Mouse (Mus musculus) lung, embryonic 16.5 days (tissue): Measurements from ENCODE around the gene Bin2. TPM values are rescaled to one million over a fixed set of nuclear protein-coding genes. Genes with fewer than 3 reads are reported as not detected.
A peak's percentile ranks its signal among the peaks of the same experiment; 100 is the strongest.

Experiments
- ATAC-seq: fragments of 200-750 bp; cut with Nextera tagmentation; 2 replicates; pipeline ENCODE4 v1.8.0; 2017; ENCODE audit warnings: low read depth, mild to moderate bottlenecking, moderate library complexity
- H3K27ac ChIP-seq: fragments of 300-500 bp; sonication (generic); 2 replicates; pipeline ENCODE4 v1.5.1; 2014; ENCODE audit warnings: mild to moderate bottlenecking, control low read depth, low read length
- H3K27me3 ChIP-seq: fragments of 300-500 bp; sonication (generic); 2 replicates; pipeline ENCODE4 v1.6.1; 2014; ENCODE audit warnings: low read depth, low read length, mixed read lengths; ENCODE audit not compliant: control insufficient read depth, insufficient read depth
- H3K36me3 ChIP-seq: fragments of 300-500 bp; sonication (generic); 2 replicates; pipeline ENCODE4 v1.6.1; 2014; ENCODE audit warnings: low read length; ENCODE audit not compliant: control insufficient read depth, insufficient read depth
- H3K4me1 ChIP-seq: fragments of 300-500 bp; sonication (generic); replicated peaks from 2 replicates; pipeline ENCODE4 v1.6.1; 2014; ENCODE audit warnings: low read length, mixed read lengths; ENCODE audit not compliant: control insufficient read depth, insufficient read depth
- H3K4me2 ChIP-seq: fragments of 300-500 bp; sonication (generic); 2 replicates; pipeline ENCODE4 v1.6.1; 2014; ENCODE audit warnings: low read depth, low read length, control low read depth
- H3K4me3 ChIP-seq: fragments of 300-500 bp; sonication (generic); 2 replicates; pipeline ENCODE4 v1.5.1; 2014; ENCODE audit warnings: mild to moderate bottlenecking, low read length, control low read depth
- H3K9ac ChIP-seq: fragments of 300-500 bp; sonication (generic); 2 replicates; pipeline ENCODE4 v1.6.1; 2014; ENCODE audit warnings: low read length, control low read depth
- H3K9me3 ChIP-seq: fragments of 300-500 bp; sonication (generic); 2 replicates; pipeline ENCODE4 v1.6.1; 2016; ENCODE audit warnings: low read length; ENCODE audit not compliant: control insufficient read depth
- WGBS: fragments of 180-500 bp; shearing (Covaris S2); extraction: QIAGEN DNeasy Blood & Tissue Kit; methylation state at CpG from one replicate; pipeline ENCODE4 v1.1.7; 2014; 5-methylcytosine and 5-hydroxymethylcytosine counted together
- polyA plus RNA-seq: library from polyadenylated mRNA; unstranded; fragments of >200 nt; fragmentation: Nextera tagmentation; extraction: Ambion mirVana; gene quantifications from 2 replicates; pipeline ENCODE4 v1.2.1, GENCODE M21; 2015

The Bin2 gene
- polyA plus RNA-seq, 1 experiment from 2014 or later = 4.6 TPM

- Histone ChIP-seq H3K4me1 (peaks cover 3% of the 10 kb centered on the region; the same call in 1 of the 2 replicates), H3K36me3 (no peaks in the 10 kb centered on the region), H3K4me2 (no peak overlapping the region), H3K27me3 (peaks cover 2% of the 10 kb centered on the region), H3K9ac (no peak overlapping the region), H3K27ac (no peak overlapping the region), H3K9me3 (peaks cover 9% of the 10 kb centered on the region), H3K4me3 (no peak overlapping the region)
- 30% methylated on average over 12 of the region's 12 CpGs for WGBS
- ATAC-seq = no peak
Measured at GRCm38 (mm10) chr15:100686989-100687388, 17.6 kb upstream of the Bin2 start.

GRCm38 (mm10) chr15:100686434-100686833 lies 17.1 kb upstream of the Bin2 start:
- no peak overlapping the region for H3K9ac ChIP-seq

GRCm38 (mm10) chr15:100685849-100686248 lies 16.5 kb upstream of the Bin2 start:
- Histone ChIP-seq H3K9ac (no peak overlapping the region), H3K4me2 (no peak overlapping the region), H3K27me3 (peaks cover 2% of the 10 kb centered on the region), H3K27ac (no peak overlapping the region), H3K9me3 (peaks cover 9% of the 10 kb centered on the region), H3K4me3 (no peak overlapping the region), H3K36me3 (no peaks in the 10 kb centered on the region), H3K4me1 (peaks cover 3% of the 10 kb centered on the region; the same call in 1 of the 2 replicates)
- WGBS = 82% methylated on average over 8 of the region's 8 CpGs
- ATAC-seq = no peak

More at GRCm38 (mm10) chr15:100686434-100686833, 17.1 kb upstream of the Bin2 start:
- Histone ChIP-seq H3K9me3 (peaks cover 9% of the 10 kb centered on the region), H3K4me1 (peaks cover 3% of the 10 kb centered on the region; the same call in 1 of the 2 replicates), H3K4me3 (no peak overlapping the region), H3K27me3 (peaks cover 2% of the 10 kb centered on the region), H3K27ac (no peak overlapping the region), H3K36me3 (no peaks in the 10 kb centered on the region), H3K4me2 (no peak overlapping the region)
- 71% methylated on average over 6 of the region's 6 CpGs for WGBS
- no peak for ATAC-seq

- H3K4me3 ChIP-seq = no peak overlapping the region
- H3K9me3 ChIP-seq = peaks cover 4% of the 10 kb centered on the region
- no peaks in the 10 kb centered on the region for H3K36me3 ChIP-seq
- H3K27me3 ChIP-seq = peaks cover 2% of the 10 kb centered on the region
- H3K27ac ChIP-seq = no peak overlapping the region
- H3K4me2 ChIP-seq = 0 out of 2 replicates have a peak overlapping the region, but pooled peaks have one; percentile 16
- H3K4me1 ChIP-seq = peaks cover 3% of the 10 kb centered on the region; the same call in 1 of the 2 replicates
- WGBS = 21% methylated on average over 13 of the region's 13 CpGs
- no peak for ATAC-seq
- H3K9ac ChIP-seq = no peak overlapping the region
Measured at GRCm38 (mm10) chr15:100685255-100685654, 15.9 kb upstream of the Bin2 start.

GRCm38 (mm10) chr15:100684450-100684849 lies 15.1 kb upstream of the Bin2 start:
- Histone ChIP-seq H3K27ac (no peak overlapping the region), H3K4me3 (no peak overlapping the region), H3K4me2 (0 out of 2 replicates have a peak overlapping the region, but pooled peaks have one; percentile 16), H3K36me3 (no peaks in the 10 kb centered on the region), H3K4me1 (peaks cover 3% of the 10 kb centered on the region; the same call in 1 of the 2 replicates), H3K9ac (no peak overlapping the region), H3K9me3 (no peaks in the 10 kb centered on the region), H3K27me3 (peaks cover 2% of the 10 kb centered on the region)
- 29% methylated on average over 10 of the region's 10 CpGs for WGBS
- peak; percentile 75 for ATAC-seq

- no peak overlapping the region for H3K4me3 ChIP-seq
- H3K27ac ChIP-seq = no peak overlapping the region
- H3K27me3 ChIP-seq = peaks cover 2% of the 10 kb centered on the region
- no peaks in the 10 kb centered on the region for H3K36me3 ChIP-seq
- peaks cover 3% of the 10 kb centered on the region; the same call in 1 of the 2 replicates for H3K4me1 ChIP-seq
- WGBS = 50% methylated on average over 2 of the region's 2 CpGs
- H3K4me2 ChIP-seq = no peak overlapping the region
- no peaks in the 10 kb centered on the region for H3K9me3 ChIP-seq
- H3K9ac ChIP-seq = no peak overlapping the region
- ATAC-seq = peak; percentile 31; the same call in 1 of the 2 replicates
Measured at GRCm38 (mm10) chr15:100683041-100683440, 13.7 kb upstream of the Bin2 start.

- Histone ChIP-seq H3K4me2 (no peak overlapping the region), H3K9ac (no peak overlapping the region), H3K9me3 (no peaks in the 10 kb centered on the region), H3K27ac (no peak overlapping the region), H3K4me1 (peaks cover 3% of the 10 kb centered on the region; the same call in 1 of the 2 replicates), H3K27me3 (peaks cover 2% of the 10 kb centered on the region), H3K4me3 (no peak overlapping the region), H3K36me3 (no peaks in the 10 kb centered on the region)
- no peak for ATAC-seq
- 37% methylated on average over 7 of the region's 7 CpGs for WGBS
Measured at GRCm38 (mm10) chr15:100681770-100682169, 12.4 kb upstream of the Bin2 start.

- WGBS = 30% methylated on average over 3 of the region's 3 CpGs
- Histone ChIP-seq H3K9me3 (no peaks in the 10 kb centered on the region), H3K4me2 (no peak overlapping the region), H3K27ac (no peak overlapping the region), H3K4me3 (no peak overlapping the region), H3K9ac (no peak overlapping the region), H3K36me3 (no peaks in the 10 kb centered on the region), H3K4me1 (peaks cover 3% of the 10 kb centered on the region; the same call in 1 of the 2 replicates), H3K27me3 (no peaks in the 10 kb centered on the region; the same call in 1 of the 2 replicates)
- ATAC-seq = no peak
Measured at GRCm38 (mm10) chr15:100680381-100680780, 11.0 kb upstream of the Bin2 start.

GRCm38 (mm10) chr15:100679005-100679404 lies 9.7 kb upstream of the Bin2 start:
- no peak overlapping the region for H3K4me3 ChIP-seq
- H3K4me2 ChIP-seq = no peak overlapping the region
- no peaks in the 10 kb centered on the region for H3K9me3 ChIP-seq
- H3K36me3 ChIP-seq = no peaks in the 10 kb centered on the region
- no peaks in the 10 kb centered on the region for H3K27me3 ChIP-seq
- no peak overlapping the region for H3K27ac ChIP-seq
- ATAC-seq = no peak
- H3K9ac ChIP-seq = no peak overlapping the region
- H3K4me1 ChIP-seq = no peaks in the 10 kb centered on the region
- WGBS = 72% methylated on average over 14 of the region's 14 CpGs
